Mouse (Mus musculus) thymus, adult 2 months (tissue): ENCODE results near the gene Cd2ap. TPM values are rescaled to one million over a fixed set of nuclear protein-coding genes. Genes with fewer than 3 reads are reported as not detected.

Experiments
- DNase-seq: peaks from one replicate; pipeline ENCODE4 v3.0.0; 2021
- H3K27ac ChIP-seq: fragments of 200-500 bp; 2 replicates; pipeline ENCODE4 v1.5.1; 2012; ENCODE audit warnings: low read length, control low read depth; ENCODE audit not compliant: control insufficient read depth, insufficient read depth
- H3K27me3 ChIP-seq: fragments of 200-500 bp; 2 replicates; pipeline ENCODE4 v1.6.1; 2012; ENCODE audit warnings: mild to moderate bottlenecking, low read length, moderate library complexity, mixed read lengths; ENCODE audit not compliant: control insufficient read depth, insufficient read depth
- H3K36me3 ChIP-seq: fragments of 200-500 bp; 2 replicates; pipeline ENCODE4 v1.6.1; 2012; ENCODE audit warnings: mild to moderate bottlenecking, low read length, moderate library complexity; ENCODE audit not compliant: control insufficient read depth, insufficient read depth
- H3K4me1 ChIP-seq: fragments of 200-500 bp; replicated peaks from 2 replicates; pipeline ENCODE4 v1.6.1; 2012; ENCODE audit warnings: low read length; ENCODE audit not compliant: control insufficient read depth, insufficient read depth
- H3K4me3 ChIP-seq: fragments of 200-500 bp; 2 replicates; pipeline ENCODE4 v1.5.1; 2012; ENCODE audit warnings: mild to moderate bottlenecking, low read length, control low read depth, moderate library complexity; ENCODE audit not compliant: control insufficient read depth, insufficient read depth
- CTCF ChIP-seq: fragments of 200-500 bp; IDR thresholded peaks from 2 replicates; pipeline ENCODE4 v1.5.1; 2012; ENCODE audit warnings: mild to moderate bottlenecking, control low read depth, low read length, moderate library complexity, borderline replicate concordance; ENCODE audit not compliant: control insufficient read depth, poor library complexity, insufficient read depth; ENCODE audit errors: extremely low read depth
- POLR2A ChIP-seq: fragments of 200-500 bp; IDR thresholded peaks from 2 replicates; pipeline ENCODE4 v1.6.1; 2012; ENCODE audit warnings: mild to moderate bottlenecking, low read length, control low read depth, moderate library complexity; ENCODE audit not compliant: control insufficient read depth, poor library complexity, insufficient read depth; ENCODE audit errors: extremely low read depth
- WGBS: fragments of 180-500 bp; shearing (Covaris S2); methylation state at CpG from one replicate; pipeline ENCODE4 v1.1.7; 2018; 5-methylcytosine and 5-hydroxymethylcytosine counted together
- polyA plus RNA-seq: library from polyadenylated mRNA; depleted of rRNA; stranded (reverse); fragments of >200 nt; gene quantifications from 2 replicates; pipeline ENCODE4 v1.2.3, GENCODE M21; 2012; rRNA removed

Cd2ap gene
- polyA plus RNA-seq, 1 experiment, result 11.2 TPM

- DNase-seq, result peak; percentile 51
- no peak overlapping the region for H3K27ac ChIP-seq
- H3K27me3 ChIP-seq, result no peaks in the 10 kb centered on the region
- no peak overlapping the region for H3K4me3 ChIP-seq
- H3K4me1 ChIP-seq, result no peaks in the 10 kb centered on the region
- no peaks in the 10 kb centered on the region for H3K36me3 ChIP-seq
- TF ChIP-seq POLR2A (no peak), CTCF (no peak)
- 62% methylated on average over 7 of the region's 7 CpGs for WGBS
Observed at GRCm38 (mm10) chr17:42782156-42782757, 94.2 kb downstream of the Cd2ap start.

- WGBS, result 61% methylated on average over 2 of the region's 2 CpGs
- DNase-seq, result no peak
- Histone ChIP-seq H3K36me3 (no peaks in the 10 kb centered on the region), H3K4me3 (no peak overlapping the region), H3K27me3 (no peaks in the 10 kb centered on the region), H3K27ac (no peak overlapping the region), H3K4me1 (no peaks in the 10 kb centered on the region)
- no peak for TF ChIP-seq CTCF
- TF ChIP-seq POLR2A, result no peak
Observed at GRCm38 (mm10) chr17:42753791-42754190, 122.7 kb downstream of the Cd2ap start.

DNA sequence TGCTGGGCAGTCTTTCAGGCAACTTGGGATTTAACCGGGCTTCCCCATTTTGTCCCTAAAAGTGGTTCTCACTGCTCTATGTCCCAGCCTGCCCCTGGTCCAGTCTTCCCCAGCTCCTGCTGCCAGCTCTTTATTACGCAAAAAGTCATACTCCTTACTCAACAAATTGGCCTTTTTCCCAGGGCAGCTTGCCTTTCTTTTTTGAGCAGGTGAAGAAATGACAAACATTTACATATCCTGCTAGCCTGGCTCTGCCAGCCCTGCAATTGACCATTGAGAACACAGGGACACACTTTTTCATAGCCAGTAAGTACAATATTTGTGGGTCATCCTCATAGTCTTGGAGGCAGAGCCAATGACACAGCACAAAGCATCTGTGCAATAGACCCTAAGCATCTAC, 124.3 kb downstream of the Cd2ap start:
- H3K4me3 ChIP-seq, result no peak overlapping the region
- DNase-seq, result no peak
- H3K4me1 ChIP-seq, result no peaks in the 10 kb centered on the region
- 90% methylated on average over 2 of the region's 2 CpGs for WGBS
- no peak for TF ChIP-seq POLR2A
- TF ChIP-seq CTCF, result no peak
- no peaks in the 10 kb centered on the region for H3K27me3 ChIP-seq
- H3K27ac ChIP-seq, result no peak overlapping the region
- H3K36me3 ChIP-seq, result no peaks in the 10 kb centered on the region

GRCm38 (mm10) chr17:42745657-42746420, 130.6 kb downstream of the Cd2ap start:
- TF ChIP-seq CTCF, result no peak
- no peak for TF ChIP-seq POLR2A

More at GRCm38 (mm10) chr17:42745657-42746420, 130.6 kb downstream of the Cd2ap start:
- no peaks in the 10 kb centered on the region for H3K27me3 ChIP-seq
- no peaks in the 10 kb centered on the region for H3K4me1 ChIP-seq
- WGBS, result 92% methylated on average over 6 of the region's 6 CpGs
- no peaks in the 10 kb centered on the region for H3K36me3 ChIP-seq
- H3K4me3 ChIP-seq, result no peak overlapping the region
- DNase-seq, result no peak
- H3K27ac ChIP-seq, result no peak overlapping the region

Other genes with a start within 250 kb of the Cd2ap start
- 0.38 and 0.62 TPM in 2 replicates for gene Adgrf4, start 184.4 kb downstream of the Cd2ap start, polyA plus RNA-seq
- 0.18 and 0.23 TPM in 2 replicates for gene Adgrf2, start 134.5 kb downstream of the Cd2ap start, polyA plus RNA-seq
- 17.9 and 19.2 TPM in 2 replicates for gene Tnfrsf21, start 139.9 kb upstream of the Cd2ap start, polyA plus RNA-seq